ENCODE assay signal across 10 mouse cellular contexts in genomic region chr4:156184291-156184954, GRCm38 (mm10). TPM values are rescaled to one million over a fixed set of nuclear protein-coding genes. Genes with fewer than 3 reads are reported as not detected.
DNase-seq lines count a peak whose midpoint lies in the region; ATAC-seq lines count a peak whose summit lies in the region.
"Had no signal": no experiment of that assay in that cellular context is flagged by ENCODE, and none has a peak within 500 bp of the region (broad histone marks: within the 10 kb centered on the region; RNA-seq: fewer than 3 reads in every experiment).

No protein-coding gene starts in this region.

- WGBS in heart, embryonic 10.5 days, result 65% methylated on average over 7 of the region's 7 CpGs
- WGBS in heart, embryonic 12.5 days, result 58% methylated on average over 7 of the region's 7 CpGs
- WGBS in liver, embryonic 16.5 days (ENCODE audit: insufficient replicate concordance), result 47% methylated on average over 7 of the region's 7 CpGs

- 0 out of 2 replicates have a peak overlapping the region, but pooled peaks have one; percentile 57 for H3K4me3 ChIP-seq in heart, embryonic 10.5 days
- H3K4me3 ChIP-seq in heart, embryonic 12.5 days, result no peak overlapping the region
- H3K4me3 ChIP-seq in liver, embryonic 16.5 days (ENCODE audit: low read depth, low read length), result no peak overlapping the region
- H3K4me3 ChIP-seq: megakaryocyte, embryonic 14.5 days had no signal

- intact Hi-C loops in heart, postnatal 36 days (cut with DNase I), result no loop called here

- H3K4me1 ChIP-seq in heart, embryonic 10.5 days, result peaks cover 49% of the 10 kb centered on the region
- H3K4me1 ChIP-seq in heart, embryonic 12.5 days (replicated peaks), result peaks cover 52% of the 10 kb centered on the region
- H3K4me1 ChIP-seq in liver, embryonic 16.5 days (ENCODE audit: control insufficient read depth, low read depth, low read length), result peaks cover 34% of the 10 kb centered on the region

- no peaks in the 10 kb centered on the region for H3K9me3 ChIP-seq in heart, embryonic 10.5 days
- H3K9me3 ChIP-seq in heart, embryonic 12.5 days (replicated peaks), result no peaks in the 10 kb centered on the region
- no peaks in the 10 kb centered on the region for H3K9me3 ChIP-seq in liver, embryonic 16.5 days (replicated peaks; ENCODE audit: control insufficient read depth, low read length)
- H3K9me3 ChIP-seq: megakaryocyte, embryonic 14.5 days had no signal

- no peak overlapping the region for H3K9ac ChIP-seq in heart, embryonic 12.5 days
- H3K9ac ChIP-seq in liver, embryonic 16.5 days (ENCODE audit: low read depth, low read length), result no peak overlapping the region

- peak overlapping the region; percentile 24; the same call in 1 of the 2 replicates for H3K4me2 ChIP-seq in heart, embryonic 12.5 days
- H3K4me2 ChIP-seq in liver, embryonic 16.5 days (ENCODE audit: low read depth, low read length), result no peak overlapping the region

- peaks cover 44% of the 10 kb centered on the region for H3K36me3 ChIP-seq in heart, embryonic 10.5 days
- peaks cover 36% of the 10 kb centered on the region for H3K36me3 ChIP-seq in heart, embryonic 12.5 days
- no peaks in the 10 kb centered on the region for H3K36me3 ChIP-seq in liver, embryonic 16.5 days (ENCODE audit: control insufficient read depth, insufficient read depth)

- H3K27me3 ChIP-seq in heart, embryonic 10.5 days (ENCODE audit: insufficient read depth, poor library complexity, severe bottlenecking), result no peaks in the 10 kb centered on the region
- no peaks in the 10 kb centered on the region for H3K27me3 ChIP-seq in heart, embryonic 12.5 days (replicated peaks)
- H3K27me3 ChIP-seq in liver, embryonic 16.5 days (ENCODE audit: control insufficient read depth, insufficient read depth, low read depth, low read length), result no peaks in the 10 kb centered on the region

- no peak for DNase-seq in heart, embryonic 10.5 days (ENCODE audit: low spot score)
- DNase-seq in heart, postnatal 36 days, result no peak
- DNase-seq in R1 (ENCODE audit: low read depth, low spot score), result peak; percentile 84
- no peak for DNase-seq in adrenal gland, adult 8-10 months
- DNase-seq in adrenal gland, adult (ENCODE audit: inconsistent age in 2 of 2, low spot score in 1 of 2), result no peak

- peak; percentile 62 for ATAC-seq in heart, embryonic 12.5 days (ENCODE audit: insufficient number of reproducible peaks, low FRiP score)
- 0 out of 2 replicates have a peak, but pooled peaks have one; percentile 22 for ATAC-seq in liver, embryonic 16.5 days (ENCODE audit: low read depth)
- no peak for ATAC-seq in megakaryocyte progenitor cell, adult 5-6 weeks (replicated peaks; ENCODE audit: poor library complexity)

- H3K27ac ChIP-seq in heart, embryonic 10.5 days, result 0 out of 2 replicates have a peak overlapping the region, but pooled peaks have one; percentile 45
- peak overlapping the region; percentile 29; the same call in 1 of the 2 replicates for H3K27ac ChIP-seq in heart, embryonic 12.5 days (ENCODE audit: poor library complexity, severe bottlenecking)
- H3K27ac ChIP-seq in liver, embryonic 16.5 days (ENCODE audit: low read length), result no peak overlapping the region

RNA-seq across cellular contexts. Expression of gene Agrn, which starts 12.9 kb away (rescaled TPM):
- polyA plus RNA-seq in heart, embryonic 10.5 days (2016; fragmentation: Nextera tagmentation; extraction: Ambion mirVana), result 46.3 and 51.3 TPM in 2 replicates
- 10 to 100 TPM; 34.8 to 42.1 TPM for total RNA-seq in heart, postnatal 36 days (2021)
- polyA plus RNA-seq in heart, embryonic 12.5 days (2016; fragmentation: Nextera tagmentation; extraction: Ambion mirVana), result 69.5 and 81.5 TPM in 2 replicates
- 6.7 and 7.7 TPM in 2 replicates for polyA plus RNA-seq in liver, embryonic 16.5 days (2015; fragmentation: Nextera tagmentation; extraction: Ambion mirVana)
- total RNA-seq in adrenal gland, adult 8-10 months (2022), result 10 to 100 TPM; 29.7 to 54.3 (median 41.1) TPM
- 4.8 and 5.8 TPM in 2 replicates for total RNA-seq in megakaryocyte progenitor cell, adult 5-6 weeks (2015)
- total RNA-seq in megakaryocyte progenitor cell, adult 5-6 weeks (2017), result 1.9 and 2.0 TPM in 2 replicates

RNA-seq across cellular contexts. Expression of gene Isg15, which starts 16.2 kb away (rescaled TPM):
- polyA plus RNA-seq in heart, embryonic 10.5 days (2016; fragmentation: Nextera tagmentation; extraction: Ambion mirVana), result 0.59 TPM in 1 of 2 replicates, not detected in the other
- 1 to 10 TPM; 3.5 to 7.0 TPM for total RNA-seq in heart, postnatal 36 days (2021)
- polyA plus RNA-seq in heart, embryonic 12.5 days (2016; fragmentation: Nextera tagmentation; extraction: Ambion mirVana), result 1.8 and 2.8 TPM in 2 replicates
- polyA plus RNA-seq in liver, embryonic 16.5 days (2015; fragmentation: Nextera tagmentation; extraction: Ambion mirVana), result 6.1 and 6.9 TPM in 2 replicates
- total RNA-seq in adrenal gland, adult 8-10 months (2022), result 1 to 10 TPM; 3.1 to 3.9 (median 3.6) TPM
- total RNA-seq in megakaryocyte progenitor cell, adult 5-6 weeks (2015), result 1.2 and 2.1 TPM in 2 replicates
- 0.79 TPM in 1 of 2 replicates, not detected in the other for total RNA-seq in megakaryocyte progenitor cell, adult 5-6 weeks (2017)

RNA-seq across cellular contexts. Expression of gene AW011738, which starts 18.7 kb away (rescaled TPM):
- polyA plus RNA-seq in heart, embryonic 10.5 days (2016; fragmentation: Nextera tagmentation; extraction: Ambion mirVana), result 1.3 and 2.0 TPM in 2 replicates
- total RNA-seq in heart, postnatal 36 days (2021), result 1 to 10 TPM; 7.7 to 8.4 TPM
- 3.4 and 4.3 TPM in 2 replicates for polyA plus RNA-seq in heart, embryonic 12.5 days (2016; fragmentation: Nextera tagmentation; extraction: Ambion mirVana)
- 1.0 and 1.2 TPM in 2 replicates for polyA plus RNA-seq in liver, embryonic 16.5 days (2015; fragmentation: Nextera tagmentation; extraction: Ambion mirVana)
- 1 to 10 TPM; 3.0 to 6.5 (median 4.8) TPM for total RNA-seq in adrenal gland, adult 8-10 months (2022)
- total RNA-seq in megakaryocyte progenitor cell, adult 5-6 weeks (2015), result 0.46 and 0.62 TPM in 2 replicates
- 0.07 and 0.12 TPM in 2 replicates for total RNA-seq in megakaryocyte progenitor cell, adult 5-6 weeks (2017)

RNA-seq across cellular contexts. Expression of gene Perm1, which starts 31.2 kb away (rescaled TPM):
- 0.64 and 1.2 TPM in 2 replicates for polyA plus RNA-seq in heart, embryonic 10.5 days (2016; fragmentation: Nextera tagmentation; extraction: Ambion mirVana)
- total RNA-seq in heart, postnatal 36 days (2021), result 100 to 1,000 TPM; 208 to 223 TPM
- 1.3 and 1.6 TPM in 2 replicates for polyA plus RNA-seq in heart, embryonic 12.5 days (2016; fragmentation: Nextera tagmentation; extraction: Ambion mirVana)
- polyA plus RNA-seq in liver, embryonic 16.5 days (2015; fragmentation: Nextera tagmentation; extraction: Ambion mirVana), result 0.14 and 0.40 TPM in 2 replicates
- total RNA-seq in adrenal gland, adult 8-10 months (2022), result 1 to 10 TPM; 3.1 to 7.0 (median 5.3) TPM
- 0.12 TPM in 1 of 2 replicates, not detected in the other for total RNA-seq in megakaryocyte progenitor cell, adult 5-6 weeks (2015)
- 0.08 TPM in 1 of 2 replicates, not detected in the other for total RNA-seq in megakaryocyte progenitor cell, adult 5-6 weeks (2017)
- total RNA-seq: hematopoietic stem cell, adult 5-6 weeks had no signal

RNA-seq across cellular contexts. Expression of gene Plekhn1, which starts 50.2 kb away (rescaled TPM):
- 15.2 and 15.9 TPM in 2 replicates for polyA plus RNA-seq in heart, embryonic 10.5 days (2016; fragmentation: Nextera tagmentation; extraction: Ambion mirVana)
- total RNA-seq in heart, postnatal 36 days (2021), result 10 to 100 TPM in 1 of 2 experiments, 1 to 10 TPM in 1; 9.2 to 10.2 TPM
- 18.0 and 18.2 TPM in 2 replicates for polyA plus RNA-seq in heart, embryonic 12.5 days (2016; fragmentation: Nextera tagmentation; extraction: Ambion mirVana)
- 3.8 and 4.1 TPM in 2 replicates for polyA plus RNA-seq in liver, embryonic 16.5 days (2015; fragmentation: Nextera tagmentation; extraction: Ambion mirVana)
- 10 to 100 TPM; 23.8 to 44.1 (median 32.9) TPM for total RNA-seq in adrenal gland, adult 8-10 months (2022)
- total RNA-seq in megakaryocyte progenitor cell, adult 5-6 weeks (2015), result 11.6 and 18.4 TPM in 2 replicates
- 12.8 and 15.5 TPM in 2 replicates for total RNA-seq in megakaryocyte progenitor cell, adult 5-6 weeks (2017)

Comparison
In these comparisons a context has a peak if more than half of its experiments do, and no peak if none do; other contexts are left out.
1. RNA of gene Agrn, which starts 12.9 kb away (total RNA-seq): 29.7 to 54.3 TPM in adrenal gland, adult 8-10 months and 34.8 to 42.1 TPM in heart, postnatal 36 days; 1.9 to 5.8 TPM in megakaryocyte progenitor cell, adult 5-6 weeks; every median in the first group is over 4 times any median in the second.